Mouse (Mus musculus) limb, embryonic 12.5 days (tissue): Measurements from ENCODE around the gene Emc8. TPM values are rescaled to one million over a fixed set of nuclear protein-coding genes. Genes with fewer than 3 reads are reported as not detected.
A peak's percentile ranks its signal among the peaks of the same experiment; 100 is the strongest.

Source experiments
- ATAC-seq: fragments of 200-750 bp; cut with Nextera tagmentation; 2 replicates; pipeline ENCODE4 v1.8.0; 2017; ENCODE audit warnings: low read depth, moderate TSS enrichment; ENCODE audit not compliant: insufficient number of reproducible peaks, insufficient read depth, low FRiP score, low TSS enrichment
- H3K27ac ChIP-seq: fragments of 300-500 bp; sonication (generic); 2 replicates; pipeline ENCODE4 v1.5.1; 2016; ENCODE audit warnings: mild to moderate bottlenecking, moderate library complexity
- H3K27me3 ChIP-seq: fragments of 300-500 bp; sonication (generic); 2 replicates; pipeline ENCODE4 v1.6.1; 2016; ENCODE audit warnings: mild to moderate bottlenecking, moderate library complexity
- H3K36me3 ChIP-seq: fragments of 300-500 bp; sonication (generic); 2 replicates; pipeline ENCODE4 v1.6.1; 2016; ENCODE audit warnings: mild to moderate bottlenecking, moderate library complexity
- H3K4me1 ChIP-seq: fragments of 300-500 bp; sonication (generic); replicated peaks from 2 replicates; pipeline ENCODE4 v1.6.1; 2016
- H3K4me2 ChIP-seq: fragments of 300-500 bp; sonication (generic); 2 replicates; pipeline ENCODE4 v1.6.1; 2016; ENCODE audit warnings: mild to moderate bottlenecking, moderate library complexity
- H3K4me3 ChIP-seq: fragments of 300-500 bp; sonication (generic); replicated peaks from 2 replicates; pipeline ENCODE4 v1.5.1; 2016; ENCODE audit warnings: mild to moderate bottlenecking
- H3K9ac ChIP-seq: fragments of 300-500 bp; sonication (generic); replicated peaks from 2 replicates; pipeline ENCODE4 v1.6.1; 2016; ENCODE audit warnings: mild to moderate bottlenecking, moderate library complexity
- H3K9me3 ChIP-seq: fragments of 300-500 bp; sonication (generic); 2 replicates; pipeline ENCODE4 v1.6.1; 2016; ENCODE audit warnings: mild to moderate bottlenecking, moderate library complexity
- WGBS: fragments of 180-500 bp; shearing (Covaris S2); methylation state at CpG from one replicate; pipeline ENCODE4 v1.1.7; 2016; 5-methylcytosine and 5-hydroxymethylcytosine counted together
- polyA plus RNA-seq: library from polyadenylated mRNA; unstranded; fragments of >200 nt; fragmentation: Nextera tagmentation; extraction: Ambion mirVana; gene quantifications from 2 replicates; pipeline ENCODE4 v1.2.1, GENCODE M21; 2016

Emc8 gene
- polyA plus RNA-seq, 1 experiment from 2014 or later = 294 TPM

- no peak overlapping the region for H3K4me3 ChIP-seq
- peaks cover 15% of the 10 kb centered on the region for H3K4me1 ChIP-seq
- 85% methylated on average over 7 of the region's 7 CpGs for WGBS
- peaks cover 6% of the 10 kb centered on the region; the same call in 1 of the 2 replicates for H3K9me3 ChIP-seq
- H3K9ac ChIP-seq = no peak overlapping the region
- H3K4me2 ChIP-seq = no peak overlapping the region
- H3K27me3 ChIP-seq = peaks cover 18% of the 10 kb centered on the region
- H3K36me3 ChIP-seq = no peaks in the 10 kb centered on the region
- no peak for ATAC-seq
- H3K27ac ChIP-seq = no peak overlapping the region
Measured at GRCm38 (mm10) chr8:120698426-120698825, 30.1 kb upstream of the Emc8 start.

- H3K4me2 ChIP-seq = no peak overlapping the region
- peaks cover 15% of the 10 kb centered on the region for H3K4me1 ChIP-seq
- H3K9me3 ChIP-seq = peaks cover 6% of the 10 kb centered on the region; the same call in 1 of the 2 replicates
- H3K4me3 ChIP-seq = no peak overlapping the region
- peaks cover 18% of the 10 kb centered on the region for H3K27me3 ChIP-seq
- H3K9ac ChIP-seq = no peak overlapping the region
- ATAC-seq = no peak
- H3K27ac ChIP-seq = no peak overlapping the region
- H3K36me3 ChIP-seq = no peaks in the 10 kb centered on the region
Measured at GRCm38 (mm10) chr8:120697979-120698272, 29.6 kb upstream of the Emc8 start.

- peaks cover 15% of the 10 kb centered on the region for H3K4me1 ChIP-seq
- H3K27ac ChIP-seq = no peak overlapping the region
- no peak overlapping the region for H3K4me2 ChIP-seq
- peaks cover 17% of the 10 kb centered on the region for H3K27me3 ChIP-seq
- H3K4me3 ChIP-seq = no peak overlapping the region
- 79% methylated on average over 17 of the region's 17 CpGs for WGBS
- no peak for ATAC-seq
- no peaks in the 10 kb centered on the region for H3K36me3 ChIP-seq
- no peak overlapping the region for H3K9ac ChIP-seq
- H3K9me3 ChIP-seq = peaks cover 6% of the 10 kb centered on the region; the same call in 1 of the 2 replicates
Measured at GRCm38 (mm10) chr8:120697154-120697978, 29.0 kb upstream of the Emc8 start.

- Histone ChIP-seq H3K27ac (no peak overlapping the region), H3K27me3 (peaks cover 9% of the 10 kb centered on the region), H3K4me1 (peaks cover 10% of the 10 kb centered on the region; the same call in 1 of the 2 replicates), H3K4me2 (no peak overlapping the region), H3K4me3 (no peak overlapping the region), H3K9ac (no peak overlapping the region), H3K36me3 (no peaks in the 10 kb centered on the region), H3K9me3 (peaks cover 6% of the 10 kb centered on the region; the same call in 1 of the 2 replicates)
- no peak for ATAC-seq
- WGBS = 44% methylated on average over 13 of the region's 13 CpGs
Measured at GRCm38 (mm10) chr8:120696401-120697153, 28.2 kb upstream of the Emc8 start.

GRCm38 (mm10) chr8:120693861-120694493 is 25.6 kb upstream of the Emc8 start:
- Histone ChIP-seq H3K4me3 (no peak overlapping the region), H3K4me2 (no peak overlapping the region), H3K27ac (no peak overlapping the region), H3K9me3 (peaks cover 6% of the 10 kb centered on the region; the same call in 1 of the 2 replicates), H3K4me1 (peaks cover 9% of the 10 kb centered on the region; the same call in 1 of the 2 replicates), H3K9ac (no peak overlapping the region), H3K36me3 (no peaks in the 10 kb centered on the region), H3K27me3 (0 out of 2 replicates have a peak, but pooled peaks cover 6% of the 10 kb centered on the region)
- WGBS = 20% methylated on average over 22 of the region's 22 CpGs
- no peak for ATAC-seq

- Histone ChIP-seq H3K9ac (no peak overlapping the region), H3K27ac (no peak overlapping the region), H3K27me3 (peaks cover 14% of the 10 kb centered on the region; the same call in 1 of the 2 replicates), H3K36me3 (no peaks in the 10 kb centered on the region), H3K9me3 (peaks cover 2% of the 10 kb centered on the region; the same call in 1 of the 2 replicates), H3K4me1 (peaks cover 9% of the 10 kb centered on the region; the same call in 1 of the 2 replicates), H3K4me2 (no peak overlapping the region), H3K4me3 (no peak overlapping the region)
- WGBS = 48% methylated on average over 4 of the region's 4 CpGs
- no peak for ATAC-seq
Measured at GRCm38 (mm10) chr8:120692934-120693333, 24.6 kb upstream of the Emc8 start.

GRCm38 (mm10) chr8:120688511-120688910 is 20.1 kb upstream of the Emc8 start:
- WGBS = 87% methylated on average over 7 of the region's 7 CpGs
- no peak for ATAC-seq
- Histone ChIP-seq H3K4me3 (no peak overlapping the region), H3K4me1 (peaks cover 12% of the 10 kb centered on the region), H3K4me2 (no peak overlapping the region), H3K9me3 (no peaks in the 10 kb centered on the region), H3K36me3 (no peaks in the 10 kb centered on the region), H3K9ac (no peak overlapping the region), H3K27me3 (peaks cover 9% of the 10 kb centered on the region; the same call in 1 of the 2 replicates), H3K27ac (no peak overlapping the region)

- Histone ChIP-seq H3K9ac (no peak overlapping the region), H3K27me3 (peaks cover 9% of the 10 kb centered on the region; the same call in 1 of the 2 replicates), H3K4me3 (no peak overlapping the region), H3K4me2 (no peak overlapping the region), H3K4me1 (peaks cover 12% of the 10 kb centered on the region), H3K27ac (no peak overlapping the region), H3K9me3 (no peaks in the 10 kb centered on the region), H3K36me3 (no peaks in the 10 kb centered on the region)
- ATAC-seq = no peak
- 76% methylated on average over 8 of the region's 8 CpGs for WGBS
Measured at GRCm38 (mm10) chr8:120687786-120688185, 19.4 kb upstream of the Emc8 start.

GRCm38 (mm10) chr8:120686576-120686975 is 18.2 kb upstream of the Emc8 start:
- H3K27me3 ChIP-seq = peaks cover 9% of the 10 kb centered on the region; the same call in 1 of the 2 replicates
- no peaks in the 10 kb centered on the region for H3K36me3 ChIP-seq
- H3K4me1 ChIP-seq = peaks cover 12% of the 10 kb centered on the region
- ATAC-seq = no peak
- WGBS = 80% methylated on average over 5 of the region's 5 CpGs
- no peak overlapping the region for H3K4me2 ChIP-seq
- H3K9me3 ChIP-seq = no peaks in the 10 kb centered on the region
- H3K9ac ChIP-seq = no peak overlapping the region
- H3K27ac ChIP-seq = no peak overlapping the region
- H3K4me3 ChIP-seq = no peak overlapping the region

- 80% methylated on average over 13 of the region's 13 CpGs for WGBS
- Histone ChIP-seq H3K4me2 (no peak overlapping the region), H3K4me3 (no peak overlapping the region), H3K4me1 (peaks cover 12% of the 10 kb centered on the region), H3K9me3 (no peaks in the 10 kb centered on the region), H3K9ac (no peak overlapping the region), H3K27ac (no peak overlapping the region), H3K36me3 (no peaks in the 10 kb centered on the region), H3K27me3 (peaks cover 9% of the 10 kb centered on the region; the same call in 1 of the 2 replicates)
- ATAC-seq = no peak
Measured at GRCm38 (mm10) chr8:120686051-120686450, 17.7 kb upstream of the Emc8 start.

GRCm38 (mm10) chr8:120685591-120685990 is 17.2 kb upstream of the Emc8 start:
- H3K36me3 ChIP-seq = no peaks in the 10 kb centered on the region
- H3K4me3 ChIP-seq = no peak overlapping the region
- WGBS = 82% methylated on average over 8 of the region's 8 CpGs
- H3K4me2 ChIP-seq = no peak overlapping the region
- H3K27ac ChIP-seq = peak overlapping the region; percentile 53; the same call in 1 of the 2 replicates
- H3K9ac ChIP-seq = no peak overlapping the region
- H3K27me3 ChIP-seq = peaks cover 9% of the 10 kb centered on the region; the same call in 1 of the 2 replicates
- ATAC-seq = no peak
- peaks cover 12% of the 10 kb centered on the region for H3K4me1 ChIP-seq
- H3K9me3 ChIP-seq = no peaks in the 10 kb centered on the region
